Mouse (Mus musculus): ENCODE results near the gene Bach2. TPM values are rescaled to one million over a fixed set of nuclear protein-coding genes. Genes with fewer than 3 reads are reported as not detected.

The Bach2 gene
- polyA plus RNA-seq, 1 experiment, result 0.11 TPM

GRCm38 (mm10) chr4:32530421-32530920 lies 291.9 kb downstream of the Bach2 start:
- H3K79me2 ChIP-seq (ENCODE audit: control insufficient read depth, insufficient read depth), result no peaks in the 10 kb centered on the region
- H3K36me3 ChIP-seq (ENCODE audit: control insufficient read depth, insufficient read depth), result no peaks in the 10 kb centered on the region
- TF ChIP-seq MYOD1 (IDR thresholded peaks at IDR 0.05; ENCODE audit: control insufficient read depth, insufficient read length, low read depth), result no peak
- no peak for TF ChIP-seq MAX (IDR thresholded peaks at IDR 0.05)
- TF ChIP-seq USF1 (IDR thresholded peaks at IDR 0.05; ENCODE audit: low read depth), result no peak
- TF ChIP-seq FOSL1 (IDR thresholded peaks at IDR 0.05; ENCODE audit: insufficient read depth, low read length, poor library complexity, severe bottlenecking), result no peak
- no peak for TF ChIP-seq CTCF (IDR thresholded peaks at IDR 0.05; ENCODE audit: control insufficient read depth, insufficient read depth, insufficient read length)
- H3K4me3 ChIP-seq (ENCODE audit: insufficient read depth, poor library complexity, severe bottlenecking), result no peak overlapping the region
- H3ac ChIP-seq (ENCODE audit: control insufficient read depth, insufficient read length, low read depth), result no peak overlapping the region
- H3K27me3 ChIP-seq (ENCODE audit: control insufficient read depth, insufficient read depth, insufficient read length), result no peaks in the 10 kb centered on the region
- H3K79me3 ChIP-seq (ENCODE audit: low read depth), result no peaks in the 10 kb centered on the region

- no peak overlapping the region for H3K4me3 ChIP-seq (ENCODE audit: insufficient read depth, poor library complexity, severe bottlenecking)
- no peaks in the 10 kb centered on the region for H3K79me3 ChIP-seq (ENCODE audit: low read depth)
- no peaks in the 10 kb centered on the region for H3K27me3 ChIP-seq (ENCODE audit: control insufficient read depth, insufficient read depth, insufficient read length)
- H3K79me2 ChIP-seq (ENCODE audit: control insufficient read depth, insufficient read depth), result no peaks in the 10 kb centered on the region
- H3K36me3 ChIP-seq (ENCODE audit: control insufficient read depth, insufficient read depth), result no peaks in the 10 kb centered on the region
- TF ChIP-seq CTCF (IDR thresholded peaks at IDR 0.05; ENCODE audit: control insufficient read depth, insufficient read depth, insufficient read length) (no peak), MAX (IDR thresholded peaks at IDR 0.05) (no peak), MYOG (IDR thresholded peaks at IDR 0.05; ENCODE audit: control insufficient read depth, extremely low read depth, insufficient read length) (no peak), MYOD1 (IDR thresholded peaks at IDR 0.05; ENCODE audit: control insufficient read depth, insufficient read length, low read depth) (no peak), FOSL1 (IDR thresholded peaks at IDR 0.05; ENCODE audit: insufficient read depth, low read length, poor library complexity, severe bottlenecking) (no peak), USF1 (IDR thresholded peaks at IDR 0.05; ENCODE audit: low read depth) (no peak), CEBPB (IDR thresholded peaks at IDR 0.05; ENCODE audit: low read depth) (no peak)
- no peak overlapping the region for H3ac ChIP-seq (ENCODE audit: control insufficient read depth, insufficient read length, low read depth)
Measured at GRCm38 (mm10) chr4:32530921-32531846, 292.6 kb downstream of the Bach2 start.

- Histone ChIP-seq H3K79me2 (ENCODE audit: control insufficient read depth, insufficient read depth) (no peaks in the 10 kb centered on the region), H3K36me3 (ENCODE audit: control insufficient read depth, insufficient read depth) (no peaks in the 10 kb centered on the region)
Measured at GRCm38 (mm10) chr4:32532079-32532478, 293.5 kb downstream of the Bach2 start.

GRCm38 (mm10) chr4:32533735-32534134 lies 295.1 kb downstream of the Bach2 start:
- Histone ChIP-seq H3K36me3 (ENCODE audit: control insufficient read depth, insufficient read depth) (no peaks in the 10 kb centered on the region), H3ac (ENCODE audit: control insufficient read depth, insufficient read length, low read depth) (no peak overlapping the region), H3K79me3 (ENCODE audit: low read depth) (no peaks in the 10 kb centered on the region), H3K4me3 (ENCODE audit: insufficient read depth, poor library complexity, severe bottlenecking) (no peak overlapping the region), H3K79me2 (ENCODE audit: control insufficient read depth, insufficient read depth) (no peaks in the 10 kb centered on the region), H3K27me3 (ENCODE audit: control insufficient read depth, insufficient read depth, insufficient read length) (no peaks in the 10 kb centered on the region)
- TF ChIP-seq FOSL1 (IDR thresholded peaks at IDR 0.05; ENCODE audit: insufficient read depth, low read length, poor library complexity, severe bottlenecking) (no peak), MAX (IDR thresholded peaks at IDR 0.05) (no peak), CTCF (IDR thresholded peaks at IDR 0.05; ENCODE audit: control insufficient read depth, insufficient read depth, insufficient read length) (no peak), MYOD1 (IDR thresholded peaks at IDR 0.05; ENCODE audit: control insufficient read depth, insufficient read length, low read depth) (no peak), USF1 (IDR thresholded peaks at IDR 0.05; ENCODE audit: low read depth) (no peak), CEBPB (IDR thresholded peaks at IDR 0.05; ENCODE audit: low read depth) (no peak), MYOG (IDR thresholded peaks at IDR 0.05; ENCODE audit: control insufficient read depth, extremely low read depth, insufficient read length) (no peak)

More at GRCm38 (mm10) chr4:32532079-32532478, 293.5 kb downstream of the Bach2 start:
- no peaks in the 10 kb centered on the region for H3K79me3 ChIP-seq (ENCODE audit: low read depth)
- no peak overlapping the region for H3K4me3 ChIP-seq (ENCODE audit: insufficient read depth, poor library complexity, severe bottlenecking)
- H3K27me3 ChIP-seq (ENCODE audit: control insufficient read depth, insufficient read depth, insufficient read length), result no peaks in the 10 kb centered on the region
- no peak overlapping the region for H3ac ChIP-seq (ENCODE audit: control insufficient read depth, insufficient read length, low read depth)
- TF ChIP-seq CTCF (IDR thresholded peaks at IDR 0.05; ENCODE audit: control insufficient read depth, insufficient read depth, insufficient read length) (no peak), MYOG (IDR thresholded peaks at IDR 0.05; ENCODE audit: control insufficient read depth, extremely low read depth, insufficient read length) (no peak), MYOD1 (IDR thresholded peaks at IDR 0.05; ENCODE audit: control insufficient read depth, insufficient read length, low read depth) (no peak), MAX (IDR thresholded peaks at IDR 0.05) (no peak)

- Histone ChIP-seq H3K27me3 (ENCODE audit: control insufficient read depth, insufficient read depth, insufficient read length) (no peaks in the 10 kb centered on the region), H3K79me2 (ENCODE audit: control insufficient read depth, insufficient read depth) (no peaks in the 10 kb centered on the region), H3K36me3 (ENCODE audit: control insufficient read depth, insufficient read depth) (no peaks in the 10 kb centered on the region), H3ac (ENCODE audit: control insufficient read depth, insufficient read length, low read depth) (no peak overlapping the region), H3K79me3 (ENCODE audit: low read depth) (no peaks in the 10 kb centered on the region), H3K4me3 (ENCODE audit: insufficient read depth, poor library complexity, severe bottlenecking) (no peak overlapping the region)
- TF ChIP-seq MYOG (IDR thresholded peaks at IDR 0.05; ENCODE audit: control insufficient read depth, extremely low read depth, insufficient read length) (no peak), CTCF (IDR thresholded peaks at IDR 0.05; ENCODE audit: control insufficient read depth, insufficient read depth, insufficient read length) (no peak), CEBPB (IDR thresholded peaks at IDR 0.05; ENCODE audit: low read depth) (no peak), FOSL1 (IDR thresholded peaks at IDR 0.05; ENCODE audit: insufficient read depth, low read length, poor library complexity, severe bottlenecking) (no peak), USF1 (IDR thresholded peaks at IDR 0.05; ENCODE audit: low read depth) (no peak), MYOD1 (IDR thresholded peaks at IDR 0.05; ENCODE audit: control insufficient read depth, insufficient read length, low read depth) (no peak), MAX (IDR thresholded peaks at IDR 0.05) (no peak)
Measured at GRCm38 (mm10) chr4:32535626-32536025, 297.0 kb downstream of the Bach2 start.

Measured in C2C12 (cell line).